In the genomic region with DNA sequence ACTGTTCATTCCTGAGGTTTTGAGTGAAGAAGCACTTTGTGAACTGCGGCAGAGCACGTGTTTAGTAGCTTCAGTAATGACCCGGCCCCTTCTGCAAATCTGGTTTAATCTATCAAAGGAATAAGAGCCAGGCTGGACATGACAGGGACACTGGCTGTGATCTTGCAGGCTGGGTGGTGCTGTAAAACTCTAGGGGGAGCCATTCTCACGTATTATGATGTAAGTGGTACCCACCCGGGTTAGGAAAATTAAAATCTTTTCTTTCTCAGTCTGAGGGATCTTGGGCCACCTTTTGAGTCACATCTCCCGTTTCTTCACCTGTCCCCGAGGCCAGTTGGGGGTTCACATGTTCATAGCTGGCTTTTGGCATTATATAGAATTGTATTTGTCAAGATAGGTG, we compare ENCODE assay signal across 10 mouse cellular contexts.
DNase-seq lines count a peak whose midpoint lies in the region; ATAC-seq and TF ChIP-seq lines count a peak whose summit lies in the region.
"Had no signal": no experiment of that assay in that cellular context is flagged by ENCODE, and none has a peak within 500 bp of the region (broad histone marks: within the 10 kb centered on the region; RNA-seq: fewer than 3 reads in every experiment).

No protein-coding gene starts in this region.

- ATAC-seq in hindbrain, embryonic 16.5 days = peak; percentile 83

- no peak for TF ChIP-seq POLR2A in MEL (IDR thresholded peaks at IDR 0.05; ENCODE audit: control insufficient read depth in 1 of 2, insufficient read depth in 1 of 2, low read depth in 1 of 2, low read length in 2 of 2, poor library complexity in 1 of 2)

- no peaks in the 10 kb centered on the region for H3K79me2 ChIP-seq in MEL (ENCODE audit: control insufficient read depth, insufficient read depth, low read length, poor library complexity)

- H3K9ac ChIP-seq in MEL (ENCODE audit: control insufficient read depth, low read depth, low read length, poor library complexity, severe bottlenecking) = no peak overlapping the region
- H3K9ac ChIP-seq in hindbrain, embryonic 16.5 days (ENCODE audit: low read depth, low read length) = no peak overlapping the region
- H3K9ac ChIP-seq: heart, embryonic 13.5 days; liver, embryonic 13.5 days had no signal

- peak; percentile 1; the same call in 1 of the 2 replicates for TF ChIP-seq RAD21 in MEL (IDR thresholded peaks at IDR 0.05; ENCODE audit: low read depth, low read length)

- H3K4me2 ChIP-seq in hindbrain, embryonic 16.5 days (ENCODE audit: low read length) = no peak overlapping the region
- H3K4me2 ChIP-seq: heart, embryonic 13.5 days; liver, embryonic 13.5 days had no signal

- no peaks in the 10 kb centered on the region for H3K4me1 ChIP-seq in MEL (ENCODE audit: control insufficient read depth in 1 of 2, insufficient read depth in 2 of 2, low read length in 2 of 2)
- H3K4me1 ChIP-seq in hindbrain, embryonic 16.5 days (ENCODE audit: control insufficient read depth, insufficient read depth, low read depth, low read length) = peaks cover 4% of the 10 kb centered on the region
- H3K4me1 ChIP-seq: heart, embryonic 13.5 days; liver, embryonic 13.5 days had no signal

- DNase-seq in layer of hippocampus, adult 2 months (ENCODE audit: low spot score in 2 of 2) = peak in 1 of 2 experiments; percentile 11
- DNase-seq in layer of hippocampus, adult 8-10 months (ENCODE audit: low spot score in 2 of 2) = no peak
- DNase-seq in MEL (ENCODE audit: low read depth, low spot score) = no peak
- DNase-seq in cerebellum, adult 9-10 months = peak; percentile 82
- DNase-seq in testis, postnatal 14 days (ENCODE audit: low spot score) = no peak
- no peak for DNase-seq in ovary, postnatal 10 days (ENCODE audit: low spot score)
- no peak for DNase-seq in testis, postnatal 10 days (ENCODE audit: low spot score)
- DNase-seq: liver, embryonic 13.5 days had no signal

- no peaks in the 10 kb centered on the region for H3K9me3 ChIP-seq in MEL (replicated peaks; ENCODE audit: insufficient read depth, low read length)
- H3K9me3 ChIP-seq in hindbrain, embryonic 16.5 days (ENCODE audit: control insufficient read depth, low read length) = no peaks in the 10 kb centered on the region
- H3K9me3 ChIP-seq: heart, embryonic 13.5 days; liver, embryonic 13.5 days had no signal

- WGBS in hindbrain, embryonic 16.5 days = 31% methylated on average over 7 of the region's 7 CpGs

- no peaks in the 10 kb centered on the region for H3K27me3 ChIP-seq in MEL (ENCODE audit: control insufficient read depth in 1 of 2, insufficient read depth in 2 of 2, low read length in 2 of 2)
- H3K27me3 ChIP-seq in hindbrain, embryonic 16.5 days (replicated peaks; ENCODE audit: control insufficient read depth, insufficient read depth, low read length) = no peaks in the 10 kb centered on the region
- H3K27me3 ChIP-seq: liver, embryonic 13.5 days had no signal

- H3K36me3 ChIP-seq in MEL (ENCODE audit: control insufficient read depth in 1 of 2, insufficient read depth in 2 of 2, low read length in 2 of 2) = no peaks in the 10 kb centered on the region
- no peaks in the 10 kb centered on the region for H3K36me3 ChIP-seq in hindbrain, embryonic 16.5 days (ENCODE audit: control insufficient read depth, insufficient read depth, low read length)
- H3K36me3 ChIP-seq: heart, embryonic 13.5 days; liver, embryonic 13.5 days had no signal

- peak; percentile 80 for TF ChIP-seq CTCF in layer of hippocampus, adult 2 months (conservative IDR thresholded peaks at IDR 0.05)
- TF ChIP-seq CTCF in MEL (IDR thresholded peaks at IDR 0.05 in 2 of 3, conservative IDR thresholded peaks at IDR 0.05 in 1 of 3; ENCODE audit: control insufficient read depth in 1 of 3, insufficient read depth in 1 of 3, low read depth in 2 of 3, low read length in 3 of 3, poor library complexity in 1 of 3, severe bottlenecking in 1 of 3) = 0 out of 6 replicates have a peak, but pooled peaks of 1 of the 3 experiments have one; percentile 2

- no peak overlapping the region for H3K27ac ChIP-seq in layer of hippocampus, adult 2 months
- no peak overlapping the region for H3K27ac ChIP-seq in MEL (ENCODE audit: control insufficient read depth, low read depth, low read length)
- H3K27ac ChIP-seq in hindbrain, embryonic 16.5 days (ENCODE audit: low read depth, low read length) = no peak overlapping the region
- H3K27ac ChIP-seq: heart, embryonic 13.5 days; liver, embryonic 13.5 days had no signal

- H3K4me3 ChIP-seq in layer of hippocampus, adult 2 months = no peak overlapping the region
- no peak overlapping the region for H3K4me3 ChIP-seq in MEL (ENCODE audit: control insufficient read depth in 1 of 2, insufficient read depth in 1 of 2, low read depth in 2 of 2, low read length in 2 of 2)
- no peak overlapping the region for H3K4me3 ChIP-seq in hindbrain, embryonic 16.5 days (ENCODE audit: low read length)
- H3K4me3 ChIP-seq: heart, embryonic 13.5 days; liver, embryonic 13.5 days had no signal

- no peak for TF ChIP-seq EP300 in MEL (IDR thresholded peaks at IDR 0.05; ENCODE audit: low read depth in 1 of 2, low read length in 2 of 2)

TF ChIP-seq in MEL, 35 proteins besides CTCF, POLR2A, EP300 and RAD21:
- TF ChIP-seq USF2 (IDR thresholded peaks at IDR 0.05; ENCODE audit: borderline replicate concordance in 1 of 2, insufficient read depth in 1 of 2, low read depth in 1 of 2, low read length in 2 of 2) (no peak), POLR2AphosphoS2 (IDR thresholded peaks at IDR 0.05; ENCODE audit: low read length) (no peak), ZC3H11A (IDR thresholded peaks at IDR 0.05; ENCODE audit: low read depth, low read length) (no peak), MAX (IDR thresholded peaks at IDR 0.05; ENCODE audit: low read length) (no peak), ZKSCAN1 (IDR thresholded peaks at IDR 0.05; ENCODE audit: low read depth, low read length) (no peak), MEF2A (IDR thresholded peaks at IDR 0.05; ENCODE audit: extremely low read depth, insufficient replicate concordance, low read depth, low read length, poor library complexity, severe bottlenecking) (no peak), MAZ (IDR thresholded peaks at IDR 0.05; ENCODE audit: low read depth, low read length) (no peak), ELF1 (IDR thresholded peaks at IDR 0.05; ENCODE audit: low read depth, low read length) (no peak), GABPA (IDR thresholded peaks at IDR 0.05; ENCODE audit: low read depth, low read length) (no peak), BHLHE40 (IDR thresholded peaks at IDR 0.05; ENCODE audit: borderline replicate concordance, low read depth, low read length) (no peak), NRF1 (IDR thresholded peaks at IDR 0.05; ENCODE audit: insufficient read depth, low read depth, low read length, poor library complexity, severe bottlenecking) (no peak), MYC (IDR thresholded peaks at IDR 0.05; ENCODE audit: low read depth, low read length) (no peak), CHD2 (IDR thresholded peaks at IDR 0.05; ENCODE audit: low read length) (no peak), KAT2A (conservative IDR thresholded peaks at IDR 0.05; ENCODE audit: low read depth, low read length) (no peak), TCF12 (IDR thresholded peaks at IDR 0.05; ENCODE audit: low read depth, low read length) (no peak), UBTF (IDR thresholded peaks at IDR 0.05; ENCODE audit: borderline replicate concordance, insufficient read depth, low read depth, low read length) (no peak), GATA1 (IDR thresholded peaks at IDR 0.05; ENCODE audit: low read depth, low read length) (no peak), ZMIZ1 (IDR thresholded peaks at IDR 0.05; ENCODE audit: low read depth, low read length) (no peak)
TF ChIP-seq in MEL: peak in this region for 0.
